Mouse (Mus musculus) gastrocnemius, postnatal 14 days (tissue): ENCODE results near the gene Wtap. TPM values are rescaled to one million over a fixed set of nuclear protein-coding genes. Genes with fewer than 3 reads are reported as not detected.

Source experiments
- total RNA-seq, 2 experiments: library from RNA; stranded (reverse); gene quantifications; 2 replicates each; pipeline ENCODE4 v1.2.3; 2021

Gene Wtap
- total RNA-seq, 2 experiments from 2014 or later, result 27.9 to 31.2 TPM

Other genes starting within 250 kb of the Wtap start
- gene Igf2r, start 224.5 kb downstream of the Wtap start, total RNA-seq, result 10 to 100 TPM; 64.3 to 72.6 TPM
- under 1 TPM; 0.18 to 0.90 TPM for gene Mas1, start 126.0 kb downstream of the Wtap start, total RNA-seq
- 1 to 10 TPM; 1.8 to 2.1 TPM for gene Mrgprh, start 118.1 kb downstream of the Wtap start, total RNA-seq
- gene Pnldc1, start 83.9 kb downstream of the Wtap start, total RNA-seq, result under 1 TPM; 0.14 to 0.91 TPM
- 100 to 1,000 TPM; 205 to 212 TPM for gene Tcp1, start 78.5 kb downstream of the Wtap start, total RNA-seq
- gene Mrpl18, start 77.8 kb downstream of the Wtap start, total RNA-seq, result 10 to 100 TPM; 86.2 to 87.2 TPM
- gene Acat3, start 53.6 kb downstream of the Wtap start, total RNA-seq, result not detected
- gene Acat2, start 33.4 kb downstream of the Wtap start, total RNA-seq, result 1 to 10 TPM; 4.7 to 6.4 TPM
- gene Sod2, start 12.7 kb upstream of the Wtap start, total RNA-seq, result 100 to 1,000 TPM; 302 to 371 TPM
- not detected for gene Gpr31b, start 58.1 kb upstream of the Wtap start, total RNA-seq
- under 1 TPM; 0.27 to 0.35 TPM for gene Tcp10b, start 66.9 kb upstream of the Wtap start, total RNA-seq
- gene Unc93a, start 137.6 kb upstream of the Wtap start, total RNA-seq, result not detected
- gene Smok2a, start 227.0 kb upstream of the Wtap start, total RNA-seq, result not detected
- not detected for gene Smok2b, start 236.1 kb upstream of the Wtap start, total RNA-seq